Mouse (Mus musculus): ENCODE measurements around the gene Muc3.

DNA sequence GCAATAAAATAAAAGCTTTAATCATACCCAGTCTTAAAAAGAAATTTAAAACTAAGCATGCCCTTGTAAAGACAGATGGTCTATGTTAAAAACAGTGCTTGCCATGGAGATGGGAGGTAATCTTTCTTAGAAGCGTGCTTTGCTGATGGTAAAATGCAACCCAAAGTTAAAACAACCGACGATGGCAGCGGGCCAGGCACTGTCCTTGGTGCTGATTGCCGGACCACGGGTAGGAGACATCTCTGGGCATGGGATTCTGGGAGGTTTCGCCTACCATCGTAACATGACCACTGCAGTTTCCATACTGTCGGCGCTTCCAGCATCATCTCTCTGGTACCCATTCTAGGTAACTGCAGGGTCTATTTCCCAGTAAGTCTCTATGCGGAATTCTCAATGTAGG lies 14.2 kb downstream of the Muc3 start:
- TF ChIP-seq GATA2 (IDR thresholded peaks at IDR 0.05; ENCODE audit: borderline replicate concordance, low read depth, low read length) (no peak), CTCF (IDR thresholded peaks at IDR 0.05; ENCODE audit: low read depth, low read length) (no peak)

All from G1E (cell line).